Mouse (Mus musculus): ENCODE measurements around the gene Gm20532.

DNA sequence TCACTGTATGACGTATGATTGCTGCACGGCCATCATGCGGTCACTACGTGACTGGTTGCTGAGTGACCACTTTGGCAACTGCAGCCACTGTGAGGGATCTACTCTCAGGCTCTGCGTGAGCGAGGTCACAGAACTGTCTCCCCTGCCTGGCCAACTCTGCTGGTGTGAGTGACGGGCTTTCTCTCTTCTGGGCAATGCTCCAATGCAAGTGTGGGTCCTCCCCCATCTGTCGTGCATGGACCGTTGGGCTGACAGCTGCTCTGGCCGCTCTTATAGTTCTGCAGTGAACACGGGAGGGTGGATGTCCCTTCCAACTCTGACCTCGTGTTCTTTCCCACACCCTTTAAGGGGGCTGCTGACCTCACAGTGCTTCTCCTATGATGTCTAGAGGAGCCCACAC is 13.0 kb upstream of the Gm20532 start:
- TF ChIP-seq POLR2A (IDR thresholded peaks at IDR 0.05; ENCODE audit: insufficient read length, low read depth) (no peak), USF1 (IDR thresholded peaks at IDR 0.05; ENCODE audit: low read depth) (no peak), MAX (IDR thresholded peaks at IDR 0.05; ENCODE audit: low read depth) (no peak), TCF3 (IDR thresholded peaks at IDR 0.05; ENCODE audit: insufficient read length, low read depth) (peak; percentile 52), MYOG (IDR thresholded peaks at IDR 0.05; ENCODE audit: control insufficient read depth in 1 of 3, insufficient read depth in 1 of 3, insufficient read length in 2 of 3, low read depth in 2 of 3) (peak; percentile 37 to 94 (median 90))

Data from myocyte (in vitro differentiated cells).